Mouse (Mus musculus) limb, embryonic 14.5 days (tissue): ENCODE results near the gene Usp45. TPM values are rescaled to one million over a fixed set of nuclear protein-coding genes. Genes with fewer than 3 reads are reported as not detected.

Experiments used
- ATAC-seq: fragments of 200-750 bp; cut with Nextera tagmentation; 2 replicates; pipeline ENCODE4 v1.8.0; 2017; ENCODE audit warnings: low read depth, moderate number of reproducible peaks, moderate TSS enrichment; ENCODE audit not compliant: low FRiP score
- DNase-seq: peaks from one replicate; pipeline ENCODE4 v3.0.0-alpha.2; 2015; ENCODE audit warnings: low spot score
- H3K27ac ChIP-seq: fragments of 300-500 bp; sonication (generic); replicated peaks from 2 replicates; pipeline ENCODE4 v1.5.1; 2014; ENCODE audit warnings: low read depth, mild to moderate bottlenecking, low read length, moderate library complexity, mixed read lengths
- H3K27me3 ChIP-seq: fragments of 300-500 bp; sonication (generic); 2 replicates; pipeline ENCODE4 v1.6.1; 2014; ENCODE audit warnings: low read length, mixed read lengths; ENCODE audit not compliant: control insufficient read depth, insufficient read depth
- H3K36me3 ChIP-seq: fragments of 300-500 bp; sonication (generic); 2 replicates; pipeline ENCODE4 v1.6.1; 2014; ENCODE audit warnings: mild to moderate bottlenecking, low read length, moderate library complexity, mixed read lengths; ENCODE audit not compliant: control insufficient read depth, insufficient read depth
- H3K4me1 ChIP-seq: fragments of 300-500 bp; sonication (generic); 2 replicates; pipeline ENCODE4 v1.6.1; 2014; ENCODE audit warnings: antibody characterized with exemption, low read length, mixed read lengths; ENCODE audit not compliant: control insufficient read depth, insufficient read depth
- H3K4me2 ChIP-seq: fragments of 300-500 bp; sonication (generic); replicated peaks from 2 replicates; pipeline ENCODE4 v1.6.1; 2014; ENCODE audit warnings: low read depth, mild to moderate bottlenecking, low read length, moderate library complexity; ENCODE audit not compliant: severe bottlenecking
- H3K4me3 ChIP-seq: fragments of 300-500 bp; sonication (generic); replicated peaks from 2 replicates; pipeline ENCODE4 v1.5.1; 2014; ENCODE audit warnings: low read length
- H3K9ac ChIP-seq: fragments of 300-500 bp; sonication (generic); 2 replicates; pipeline ENCODE4 v1.6.1; 2014; ENCODE audit warnings: mild to moderate bottlenecking, low read depth, low read length, moderate library complexity; ENCODE audit not compliant: severe bottlenecking
- H3K9me3 ChIP-seq: fragments of 300-500 bp; sonication (generic); 2 replicates; pipeline ENCODE4 v1.6.1; 2016; ENCODE audit warnings: low read length; ENCODE audit not compliant: control insufficient read depth
- POLR2A ChIP-seq: fragments of 200-500 bp; IDR thresholded peaks from 2 replicates; pipeline ENCODE4 v1.8.0; 2012; ENCODE audit warnings: inconsistent platforms, mild to moderate bottlenecking, moderate library complexity, borderline replicate concordance; ENCODE audit not compliant: insufficient read depth, insufficient read length; ENCODE audit errors: extremely low read depth
- WGBS: fragments of 180-500 bp; shearing (Covaris S2); extraction: QIAGEN DNeasy Blood & Tissue Kit; methylation state at CpG from one replicate; pipeline ENCODE4 v1.1.7; 2014; 5-methylcytosine and 5-hydroxymethylcytosine counted together
- polyA plus RNA-seq, 2 experiments: library from polyadenylated mRNA; depleted of rRNA in 1 of 2; stranded (reverse) in 1 of 2; unstranded in 1 of 2; fragments of >200 nt; fragmentation: Nextera tagmentation in 1 of 2; extraction: Ambion mirVana in 1 of 2; gene quantifications; 2 replicates each; pipeline versions ENCODE4 v1.2.1 to v1.2.3; 2012 to 2014

Gene Usp45
- polyA plus RNA-seq, 2 experiments: 9.2 to 11.3 TPM

GRCm38 (mm10) chr4:21865226-21865625 lies 98.3 kb downstream of the Usp45 start:
- H3K9me3 ChIP-seq: no peaks in the 10 kb centered on the region
- ATAC-seq: no peak
- no peak overlapping the region for H3K4me3 ChIP-seq
- H3K27ac ChIP-seq: no peak overlapping the region
- H3K4me1 ChIP-seq: no peaks in the 10 kb centered on the region
- 94% methylated on average over 1 of the region's 1 CpGs for WGBS
- no peak for TF ChIP-seq POLR2A
- peaks cover 64% of the 10 kb centered on the region for H3K36me3 ChIP-seq
- no peak overlapping the region for H3K4me2 ChIP-seq
- no peak for DNase-seq
- no peak overlapping the region for H3K9ac ChIP-seq
- H3K27me3 ChIP-seq: no peaks in the 10 kb centered on the region

- Histone ChIP-seq H3K9ac (0 out of 2 replicates have a peak overlapping the region, but pooled peaks have one; percentile 83), H3K36me3 (peaks cover 30% of the 10 kb centered on the region), H3K27me3 (no peaks in the 10 kb centered on the region), H3K27ac (no peak overlapping the region), H3K4me3 (peak overlapping the region; percentile 71), H3K4me1 (no peaks in the 10 kb centered on the region), H3K9me3 (no peaks in the 10 kb centered on the region), H3K4me2 (peak overlapping the region; percentile 53)
- WGBS: 13% methylated on average over 6 of the region's 6 CpGs
- DNase-seq (no peak), ATAC-seq (0 out of 2 replicates have a peak, but pooled peaks have one; percentile 1)
- TF ChIP-seq POLR2A: no peak
Observed at GRCm38 (mm10) chr4:21878776-21879175, 111.8 kb downstream of the Usp45 start.

- under 1% methylated on average over 50 of the region's 51 CpGs for WGBS
- Histone ChIP-seq H3K9me3 (no peaks in the 10 kb centered on the region), H3K36me3 (peaks cover 22% of the 10 kb centered on the region), H3K4me3 (peak within 1 kb of the TSS; percentile 71), H3K27ac (peak within 1 kb of the TSS; percentile 89), H3K4me1 (no peaks in the 10 kb centered on the region), H3K9ac (peak within 1 kb of the TSS; percentile 83), H3K4me2 (peak within 1 kb of the TSS; percentile 53), H3K27me3 (no peaks in the 10 kb centered on the region)
- DNase-seq: peak; percentile 80
- 0 out of 2 replicates have a peak, but pooled peaks have one; percentile 39 for TF ChIP-seq POLR2A
- peak; percentile 89 for ATAC-seq
Observed at GRCm38 (mm10) chr4:21879565-21880220, 112.7 kb downstream of the Usp45 start, which contains the start of gene Coq3. Gene Coq3, plus strand, starts transcription at chr4:21879673.

GRCm38 (mm10) chr4:21882806-21883205 lies 115.8 kb downstream of the Usp45 start:
- no peaks in the 10 kb centered on the region for H3K9me3 ChIP-seq
- peaks cover 3% of the 10 kb centered on the region; the same call in 1 of the 2 replicates for H3K36me3 ChIP-seq
- H3K4me2 ChIP-seq: no peak overlapping the region
- DNase-seq: no peak
- H3K27ac ChIP-seq: no peak overlapping the region
- TF ChIP-seq POLR2A: no peak
- no peak for ATAC-seq
- no peak overlapping the region for H3K9ac ChIP-seq
- no peak overlapping the region for H3K4me3 ChIP-seq
- H3K4me1 ChIP-seq: no peaks in the 10 kb centered on the region
- 92% methylated on average over 6 of the region's 6 CpGs for WGBS
- H3K27me3 ChIP-seq: no peaks in the 10 kb centered on the region

GRCm38 (mm10) chr4:21885831-21886230 lies 118.9 kb downstream of the Usp45 start:
- no peak for ATAC-seq
- DNase-seq: no peak
- Histone ChIP-seq H3K4me2 (no peak overlapping the region), H3K4me3 (no peak overlapping the region), H3K27ac (no peak overlapping the region), H3K9me3 (no peaks in the 10 kb centered on the region), H3K27me3 (no peaks in the 10 kb centered on the region), H3K4me1 (no peaks in the 10 kb centered on the region), H3K36me3 (peaks cover 3% of the 10 kb centered on the region; the same call in 1 of the 2 replicates), H3K9ac (no peak overlapping the region)
- 83% methylated on average over 8 of the region's 8 CpGs for WGBS
- no peak for TF ChIP-seq POLR2A

Other genes starting within 250 kb of the Usp45 start
- gene Prdm13, start 81.2 kb upstream of the Usp45 start, polyA plus RNA-seq (2012; rRNA removed): not detected in 2 replicates
- not detected in 2 replicates for gene Prdm13, start 81.2 kb upstream of the Usp45 start, polyA plus RNA-seq (2014; fragmentation: Nextera tagmentation; extraction: Ambion mirVana)
- 17.1 and 18.0 TPM in 2 replicates for gene Ccnc, start 39.5 kb upstream of the Usp45 start, polyA plus RNA-seq (2012; rRNA removed)
- 34.7 and 41.1 TPM in 2 replicates for gene Ccnc, start 39.5 kb upstream of the Usp45 start, polyA plus RNA-seq (2014; fragmentation: Nextera tagmentation; extraction: Ambion mirVana)
- 2.9 and 3.8 TPM in 2 replicates for gene Tstd3, start 56 bp downstream of the Usp45 start, polyA plus RNA-seq (2012; rRNA removed)
- 6.6 and 7.0 TPM in 2 replicates for gene Tstd3, start 56 bp downstream of the Usp45 start, polyA plus RNA-seq (2014; fragmentation: Nextera tagmentation; extraction: Ambion mirVana)
- gene Pnisr, start 80.4 kb downstream of the Usp45 start, polyA plus RNA-seq (2012; rRNA removed): 228 and 239 TPM in 2 replicates
- 133 and 159 TPM in 2 replicates for gene Pnisr, start 80.4 kb downstream of the Usp45 start, polyA plus RNA-seq (2014; fragmentation: Nextera tagmentation; extraction: Ambion mirVana)
- 5.8 and 6.6 TPM in 2 replicates for gene Coq3, start 112.5 kb downstream of the Usp45 start, polyA plus RNA-seq (2012; rRNA removed)
- gene Coq3, start 112.5 kb downstream of the Usp45 start, polyA plus RNA-seq (2014; fragmentation: Nextera tagmentation; extraction: Ambion mirVana): 12.4 TPM in 2 replicates
- gene Faxc, start 164.2 kb downstream of the Usp45 start, polyA plus RNA-seq (2012; rRNA removed): 11.5 and 13.6 TPM in 2 replicates
- 7.0 and 10.0 TPM in 2 replicates for gene Faxc, start 164.2 kb downstream of the Usp45 start, polyA plus RNA-seq (2014; fragmentation: Nextera tagmentation; extraction: Ambion mirVana)